Mouse (Mus musculus) heart, embryonic 10.5 days (tissue): Measurements from ENCODE around the gene March7. TPM values are rescaled to one million over a fixed set of nuclear protein-coding genes. Genes with fewer than 3 reads are reported as not detected.

Source experiments
- DNase-seq: peaks from one replicate; pipeline ENCODE4 v3.0.0-alpha.2; 2017; ENCODE audit warnings: low spot score
- H3K27ac ChIP-seq: fragments of 300-500 bp; sonication (generic); 2 replicates; pipeline ENCODE4 v1.5.1; 2016; ENCODE audit warnings: mild to moderate bottlenecking
- H3K27me3 ChIP-seq: fragments of 300-500 bp; sonication (generic); 2 replicates; pipeline ENCODE4 v1.6.1; 2016; ENCODE audit warnings: mild to moderate bottlenecking; ENCODE audit not compliant: poor library complexity, insufficient read depth, severe bottlenecking
- H3K36me3 ChIP-seq: fragments of 300-500 bp; sonication (generic); 2 replicates; pipeline ENCODE4 v1.6.1; 2016; ENCODE audit warnings: mild to moderate bottlenecking, moderate library complexity
- H3K4me1 ChIP-seq: fragments of 300-500 bp; sonication (generic); 2 replicates; pipeline ENCODE4 v1.6.1; 2016; ENCODE audit warnings: mild to moderate bottlenecking
- H3K4me3 ChIP-seq: fragments of 300-500 bp; sonication (generic); 2 replicates; pipeline ENCODE4 v1.5.1; 2016; ENCODE audit warnings: mild to moderate bottlenecking, moderate library complexity
- H3K9me3 ChIP-seq: fragments of 300-500 bp; sonication (generic); 2 replicates; pipeline ENCODE4 v1.6.1; 2016; ENCODE audit warnings: mild to moderate bottlenecking, moderate library complexity
- WGBS: fragments of 180-500 bp; shearing (Covaris S2); methylation state at CpG from one replicate; pipeline ENCODE4 v1.1.7; 2016; 5-methylcytosine and 5-hydroxymethylcytosine counted together
- polyA plus RNA-seq: library from polyadenylated mRNA; unstranded; fragments of >200 nt; fragmentation: Nextera tagmentation; extraction: Ambion mirVana; gene quantifications from 2 replicates; pipeline ENCODE4 v1.2.1, GENCODE M21; 2016

March7 gene
- polyA plus RNA-seq, 1 experiment from 2014 or later: 63.8 TPM

DNA sequence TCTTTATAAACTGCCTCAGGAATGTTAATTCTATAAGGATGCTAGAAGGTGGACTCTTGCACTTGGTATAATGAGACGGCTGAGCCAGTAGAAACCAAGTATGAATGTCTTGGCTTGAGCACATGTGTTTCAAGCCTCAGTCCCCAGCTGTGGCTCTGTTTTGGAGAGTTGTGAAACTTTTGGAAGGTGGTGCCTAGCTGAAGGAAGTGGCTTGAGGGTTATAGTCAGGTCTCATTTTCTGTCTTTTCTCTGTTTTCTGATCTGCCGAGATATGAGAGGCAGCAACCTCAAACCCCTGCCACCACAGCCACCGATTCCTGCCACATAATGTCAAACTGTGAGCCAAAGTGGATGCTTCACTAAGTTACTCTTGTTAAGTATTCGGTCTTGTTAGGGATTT lies 68.9 kb downstream of the March7 start:
- Histone ChIP-seq H3K36me3 (peaks cover 7% of the 10 kb centered on the region), H3K27ac (no peak overlapping the region), H3K9me3 (no peaks in the 10 kb centered on the region), H3K4me3 (no peak overlapping the region), H3K4me1 (peaks cover 10% of the 10 kb centered on the region), H3K27me3 (no peaks in the 10 kb centered on the region)
- 89% methylated on average over 4 of the region's 4 CpGs for WGBS
- no peak for DNase-seq

GRCm38 (mm10) chr2:60282625-60283024 lies 72.9 kb downstream of the March7 start:
- WGBS: 67% methylated on average over 4 of the region's 4 CpGs
- H3K4me3 ChIP-seq: no peak overlapping the region
- H3K36me3 ChIP-seq: peaks cover 2% of the 10 kb centered on the region; the same call in 1 of the 2 replicates
- no peak overlapping the region for H3K27ac ChIP-seq
- H3K27me3 ChIP-seq: no peaks in the 10 kb centered on the region; the same call in 1 of the 2 replicates
- H3K9me3 ChIP-seq: no peaks in the 10 kb centered on the region
- DNase-seq: no peak
- peaks cover 15% of the 10 kb centered on the region for H3K4me1 ChIP-seq

DNA sequence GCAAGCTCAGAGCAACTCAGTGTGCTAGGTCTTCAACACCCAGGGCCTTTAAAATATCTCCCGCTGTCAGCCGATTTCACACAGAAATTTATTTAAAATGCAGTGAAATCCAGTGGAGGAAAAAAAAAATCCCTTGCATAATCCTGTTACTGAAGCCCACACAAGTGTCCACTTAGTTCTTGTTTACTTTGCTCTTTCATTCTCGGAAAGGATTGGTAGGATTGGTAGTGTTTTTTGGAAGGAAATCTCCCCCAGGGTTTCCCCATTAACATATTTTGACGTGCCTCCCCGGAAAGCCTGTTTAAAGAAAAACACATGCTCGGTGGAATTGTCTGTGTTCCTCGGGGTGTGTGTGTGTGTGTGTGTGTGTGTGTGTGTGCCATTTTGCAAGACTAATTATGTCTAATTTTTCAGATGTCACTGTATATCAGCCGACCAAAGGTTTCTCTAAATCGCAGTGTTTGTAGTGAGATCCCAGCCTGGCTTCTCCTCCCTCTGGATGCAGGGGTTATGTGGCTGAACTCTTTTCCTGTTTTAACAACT lies 73.6 kb downstream of the March7 start:
- Histone ChIP-seq H3K4me1 (peaks cover 15% of the 10 kb centered on the region), H3K4me3 (peak overlapping the region; percentile 71), H3K36me3 (no peaks in the 10 kb centered on the region; the same call in 1 of the 2 replicates), H3K9me3 (no peaks in the 10 kb centered on the region), H3K27me3 (no peaks in the 10 kb centered on the region; the same call in 1 of the 2 replicates), H3K27ac (peak overlapping the region; percentile 87)
- no peak for DNase-seq
- 11% methylated on average over 9 of the region's 9 CpGs for WGBS

DNA sequence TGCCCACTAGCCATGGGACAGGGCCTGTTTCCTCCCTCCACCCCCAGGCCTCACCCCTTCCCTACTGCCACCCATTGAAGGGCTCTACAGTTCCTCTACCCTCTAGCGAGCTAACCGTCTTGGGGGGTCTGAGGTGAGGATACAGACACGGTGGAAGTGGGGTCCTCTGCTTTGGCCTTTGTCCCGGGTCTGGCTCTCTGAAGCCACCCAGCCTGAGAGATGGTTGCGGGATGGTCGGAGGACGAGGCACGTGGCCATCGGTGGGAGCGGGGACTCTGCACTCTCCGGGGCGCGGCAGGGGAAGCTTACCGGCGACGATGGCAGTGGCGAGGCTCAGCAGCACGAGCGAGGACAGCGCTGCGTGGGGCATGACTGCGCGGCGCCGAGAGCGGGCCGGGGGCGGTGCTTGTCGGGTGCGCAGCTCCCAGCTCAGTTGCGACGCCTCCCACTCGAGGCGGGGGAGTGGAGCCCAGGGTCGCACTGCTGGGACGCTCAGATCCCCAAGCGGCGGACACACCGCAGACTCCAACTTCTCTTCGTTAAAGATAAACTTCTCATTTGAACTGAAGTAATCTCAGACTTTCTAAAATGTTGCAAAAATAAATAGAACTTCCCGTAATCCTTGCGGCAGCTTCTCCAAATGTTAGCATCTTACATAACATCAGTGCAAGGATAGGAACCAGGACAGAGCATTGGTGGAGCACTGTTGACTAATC lies 74.2 kb downstream of the March7 start:
- H3K27ac ChIP-seq: peak overlapping the region; percentile 87
- peak; percentile 76 for DNase-seq
- no peaks in the 10 kb centered on the region for H3K9me3 ChIP-seq
- H3K36me3 ChIP-seq: no peaks in the 10 kb centered on the region
- H3K4me3 ChIP-seq: peak overlapping the region; percentile 71
- H3K27me3 ChIP-seq: no peaks in the 10 kb centered on the region; the same call in 1 of the 2 replicates
- WGBS: 1% methylated on average over 42 of the region's 42 CpGs
- peaks cover 15% of the 10 kb centered on the region for H3K4me1 ChIP-seq

- no peaks in the 10 kb centered on the region for H3K9me3 ChIP-seq
- peak within 1 kb of the TSS; percentile 87 for H3K27ac ChIP-seq
- WGBS: 47% methylated on average over 4 of the region's 4 CpGs
Measured at GRCm38 (mm10) chr2:60284467-60284821, 74.8 kb downstream of the March7 start, which contains the start of gene Cd302. Cd302 (minus strand) TSS chr2:60284488.

DNA sequence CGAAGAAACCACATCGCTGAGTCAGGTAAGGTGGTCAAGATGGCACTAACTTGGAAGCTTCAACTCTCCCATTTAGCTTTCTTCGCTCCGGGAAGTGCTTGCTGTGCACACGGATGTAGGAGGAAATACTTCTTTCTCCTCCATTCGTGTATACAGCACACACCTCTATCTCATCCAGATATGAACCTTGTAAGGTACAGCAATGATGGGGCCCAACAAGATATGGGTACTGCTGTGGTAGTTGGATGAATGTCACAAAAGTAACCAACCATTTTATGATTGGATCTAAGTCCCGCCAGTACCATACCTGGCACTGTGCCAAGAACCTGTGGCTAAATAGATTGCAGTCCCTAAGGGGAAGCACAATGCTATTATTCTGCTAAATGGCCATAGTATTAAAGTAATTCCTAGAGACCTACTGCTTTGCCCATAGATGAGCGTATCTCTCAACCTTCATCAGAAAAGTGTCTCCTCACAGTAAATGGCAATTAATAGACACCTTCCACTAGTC lies 75.5 kb downstream of the March7 start:
- Histone ChIP-seq H3K4me3 (no peak overlapping the region), H3K36me3 (no peaks in the 10 kb centered on the region), H3K9me3 (no peaks in the 10 kb centered on the region), H3K27me3 (no peaks in the 10 kb centered on the region; the same call in 1 of the 2 replicates), H3K4me1 (peaks cover 15% of the 10 kb centered on the region), H3K27ac (no peak overlapping the region)
- WGBS: 88% methylated on average over 8 of the region's 8 CpGs
- DNase-seq: no peak

More at GRCm38 (mm10) chr2:60284467-60284821, 74.8 kb downstream of the March7 start, which contains the start of gene Cd302:
- no peaks in the 10 kb centered on the region; the same call in 1 of the 2 replicates for H3K27me3 ChIP-seq
- H3K4me3 ChIP-seq: peak within 1 kb of the TSS; percentile 71
- DNase-seq: no peak
- H3K36me3 ChIP-seq: no peaks in the 10 kb centered on the region
- H3K4me1 ChIP-seq: peaks cover 15% of the 10 kb centered on the region

GRCm38 (mm10) chr2:60288606-60289005 lies 78.9 kb downstream of the March7 start:
- Histone ChIP-seq H3K36me3 (no peaks in the 10 kb centered on the region), H3K4me1 (peaks cover 5% of the 10 kb centered on the region), H3K9me3 (no peaks in the 10 kb centered on the region), H3K27me3 (no peaks in the 10 kb centered on the region; the same call in 1 of the 2 replicates), H3K27ac (no peak overlapping the region), H3K4me3 (no peak overlapping the region)
- 57% methylated on average over 4 of the region's 4 CpGs for WGBS
- DNase-seq: no peak

GRCm38 (mm10) chr2:60289451-60289850 lies 79.8 kb downstream of the March7 start:
- Histone ChIP-seq H3K27me3 (no peaks in the 10 kb centered on the region; the same call in 1 of the 2 replicates), H3K4me3 (no peak overlapping the region), H3K9me3 (no peaks in the 10 kb centered on the region), H3K36me3 (no peaks in the 10 kb centered on the region), H3K4me1 (no peaks in the 10 kb centered on the region), H3K27ac (no peak overlapping the region)
- WGBS: 85% methylated on average over 1 of the region's 1 CpGs
- no peak for DNase-seq

DNA sequence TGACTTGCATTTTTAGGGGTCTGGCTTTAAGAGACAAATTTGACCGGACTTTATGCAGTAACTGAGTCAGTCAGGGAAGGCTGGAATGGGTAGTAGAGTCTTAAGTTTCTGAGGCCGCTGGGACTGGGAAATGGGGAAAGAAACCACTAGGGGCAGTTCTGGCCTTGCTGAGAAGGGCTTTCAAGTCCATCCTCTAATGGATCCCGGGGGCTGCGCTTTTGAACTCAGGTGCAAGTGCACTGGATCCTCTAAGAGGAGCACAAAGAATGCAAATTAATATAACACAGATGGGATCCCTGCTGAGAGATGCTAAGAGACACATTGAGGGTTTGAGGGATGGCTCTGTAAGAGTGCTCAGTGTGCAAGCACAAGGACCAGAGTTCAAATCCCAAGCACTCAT lies 81.7 kb downstream of the March7 start:
- H3K27me3 ChIP-seq: no peaks in the 10 kb centered on the region
- H3K4me3 ChIP-seq: no peak overlapping the region
- no peaks in the 10 kb centered on the region for H3K4me1 ChIP-seq
- 76% methylated on average over 4 of the region's 4 CpGs for WGBS
- H3K27ac ChIP-seq: no peak overlapping the region
- H3K9me3 ChIP-seq: no peaks in the 10 kb centered on the region
- peak; percentile 56 for DNase-seq
- H3K36me3 ChIP-seq: no peaks in the 10 kb centered on the region

DNA sequence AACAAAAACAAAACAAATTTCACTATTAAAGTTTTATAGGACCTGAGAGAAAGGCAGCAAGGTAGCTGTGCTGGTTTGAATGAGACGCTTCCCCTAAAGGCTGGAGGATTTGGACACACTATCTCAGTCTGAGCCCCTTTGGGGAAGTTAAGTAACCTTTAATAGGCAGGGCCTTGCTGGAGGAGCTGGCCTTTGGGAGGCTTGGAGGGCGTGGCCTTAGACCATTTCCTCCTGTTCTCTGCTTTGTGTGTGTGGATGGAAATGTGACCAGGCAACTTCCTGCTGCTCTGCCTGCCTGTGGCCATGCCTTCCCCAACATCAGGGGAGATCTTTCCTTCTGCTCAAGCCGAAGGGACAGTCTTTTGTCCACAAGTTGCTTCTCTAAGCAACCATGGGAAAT lies 88.6 kb downstream of the March7 start:
- peaks cover 5% of the 10 kb centered on the region; the same call in 1 of the 2 replicates for H3K36me3 ChIP-seq
- DNase-seq: no peak
- H3K4me3 ChIP-seq: no peak overlapping the region
- H3K9me3 ChIP-seq: no peaks in the 10 kb centered on the region
- 70% methylated on average over 3 of the region's 3 CpGs for whole genome bisulfite sequencing
- no peak overlapping the region for H3K27ac ChIP-seq
- H3K27me3 ChIP-seq: no peaks in the 10 kb centered on the region
- no peaks in the 10 kb centered on the region for H3K4me1 ChIP-seq

DNA sequence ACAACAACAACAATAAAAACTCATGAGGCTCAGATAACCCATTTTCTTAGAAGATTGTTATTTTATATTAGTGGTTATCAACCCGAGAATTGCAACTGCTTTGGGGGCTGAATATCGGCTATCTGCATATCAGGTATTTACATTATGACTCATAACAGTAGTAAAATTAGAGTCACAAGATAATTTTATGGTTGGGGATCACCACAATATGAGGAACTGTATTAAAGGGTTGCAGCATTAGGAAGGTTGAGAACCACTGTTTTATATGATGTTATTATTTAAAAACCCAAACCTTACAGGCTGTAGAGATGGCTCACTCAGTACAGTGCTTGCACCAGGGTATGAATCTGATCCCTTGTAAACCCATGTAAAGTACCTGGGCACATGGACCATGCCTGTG lies 89.6 kb downstream of the March7 start:
- Histone ChIP-seq H3K27ac (no peak overlapping the region), H3K4me1 (no peaks in the 10 kb centered on the region), H3K27me3 (no peaks in the 10 kb centered on the region), H3K9me3 (no peaks in the 10 kb centered on the region), H3K4me3 (no peak overlapping the region), H3K36me3 (peaks cover 5% of the 10 kb centered on the region; the same call in 1 of the 2 replicates)
- 84% methylated on average over 2 of the region's 2 CpGs for WGBS
- no peak for DNase-seq
